Mouse (Mus musculus) c-Kit-negative CD71-positive TER-119-positive erythroid progenitor cells, embryonic 14.5 days (primary cell): ENCODE measurements around the gene Ank2.

Source experiments
- DNase-seq: peaks from one replicate; pipeline ENCODE4 v3.0.0-alpha.2; 2013; ENCODE audit warnings: low read depth, low spot score

The Ank2 gene

DNA sequence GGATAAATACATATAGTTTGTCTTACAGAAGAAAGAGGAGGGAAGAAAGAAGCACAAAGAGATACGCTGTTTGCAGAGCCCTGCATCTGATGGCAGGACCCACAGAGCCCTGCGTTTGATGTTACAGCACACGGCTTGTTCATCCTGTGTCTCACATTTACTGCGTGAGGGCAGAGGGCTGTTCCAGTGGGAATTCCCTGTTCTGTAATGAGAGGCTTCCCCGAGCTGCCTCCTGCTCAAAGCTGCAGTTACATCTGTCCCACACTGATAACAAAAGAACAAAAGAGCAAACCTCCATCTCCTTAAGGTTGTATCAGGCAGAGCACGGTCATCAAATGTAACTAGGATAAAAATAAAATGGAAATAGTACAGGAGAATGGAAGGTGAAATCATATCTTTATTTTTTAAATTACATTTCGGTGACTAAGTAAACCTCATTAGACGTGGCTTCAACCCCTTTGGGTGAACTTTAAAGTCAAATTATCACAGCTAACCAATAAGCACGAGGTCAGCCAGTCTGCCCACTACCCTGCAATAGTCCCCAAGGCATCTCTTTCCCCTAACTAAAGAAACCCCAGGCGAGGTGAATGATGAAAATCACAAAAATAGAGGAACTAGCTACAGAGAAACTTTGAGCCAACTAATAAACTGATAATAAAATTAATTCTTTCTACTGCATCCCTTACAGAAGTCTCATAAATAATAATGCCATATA is 255.1 kb downstream of the Ank2 start:
- no peak for DNase-seq

DNA sequence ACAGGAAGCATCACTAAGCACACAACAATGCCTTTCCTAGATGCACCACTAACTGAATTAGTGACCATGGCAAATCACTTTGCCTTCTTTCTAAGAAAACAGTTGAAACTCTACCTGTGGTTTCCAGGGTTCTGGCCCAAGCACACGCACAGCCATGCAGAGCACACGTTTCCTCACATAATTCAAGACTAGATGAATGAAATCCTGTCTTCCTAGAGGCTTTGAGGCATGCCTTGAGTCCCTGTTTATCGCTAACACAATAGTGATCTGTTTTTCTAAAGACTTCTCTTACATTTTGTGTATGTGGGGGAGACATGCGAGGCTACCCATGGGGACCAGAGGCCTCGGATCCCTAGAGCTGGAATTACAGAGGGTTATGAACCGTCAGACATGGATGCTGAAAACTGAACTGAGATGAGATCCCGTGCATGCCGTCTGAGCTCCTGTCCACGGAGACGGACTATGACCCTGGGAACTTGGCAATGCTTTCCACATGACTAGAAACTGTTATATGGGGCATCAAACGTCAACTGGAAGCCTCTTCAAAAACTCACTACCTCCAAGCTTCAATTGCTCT is 256.8 kb downstream of the Ank2 start:
- DNase-seq: no peak

DNA sequence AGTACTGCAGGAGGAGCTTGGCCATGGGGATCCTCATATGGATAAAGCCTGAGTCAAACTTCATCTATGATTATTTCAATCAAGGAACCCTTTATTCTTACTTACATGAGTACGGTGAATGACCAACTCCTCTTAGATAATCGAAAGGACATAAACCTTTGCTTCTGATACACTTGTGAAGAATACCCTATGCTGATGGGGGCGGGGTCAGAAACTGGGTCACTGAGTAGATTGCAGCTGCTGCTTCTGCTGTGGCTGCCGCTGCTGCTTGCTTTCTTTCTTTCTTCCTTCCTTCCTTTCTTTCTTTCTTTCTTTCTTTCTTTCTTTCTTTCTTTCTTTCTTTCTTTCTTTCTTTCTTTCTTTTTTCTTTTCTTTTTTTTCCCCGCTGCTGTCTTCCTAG is 263.9 kb downstream of the Ank2 start:
- no peak for DNase-seq

DNA sequence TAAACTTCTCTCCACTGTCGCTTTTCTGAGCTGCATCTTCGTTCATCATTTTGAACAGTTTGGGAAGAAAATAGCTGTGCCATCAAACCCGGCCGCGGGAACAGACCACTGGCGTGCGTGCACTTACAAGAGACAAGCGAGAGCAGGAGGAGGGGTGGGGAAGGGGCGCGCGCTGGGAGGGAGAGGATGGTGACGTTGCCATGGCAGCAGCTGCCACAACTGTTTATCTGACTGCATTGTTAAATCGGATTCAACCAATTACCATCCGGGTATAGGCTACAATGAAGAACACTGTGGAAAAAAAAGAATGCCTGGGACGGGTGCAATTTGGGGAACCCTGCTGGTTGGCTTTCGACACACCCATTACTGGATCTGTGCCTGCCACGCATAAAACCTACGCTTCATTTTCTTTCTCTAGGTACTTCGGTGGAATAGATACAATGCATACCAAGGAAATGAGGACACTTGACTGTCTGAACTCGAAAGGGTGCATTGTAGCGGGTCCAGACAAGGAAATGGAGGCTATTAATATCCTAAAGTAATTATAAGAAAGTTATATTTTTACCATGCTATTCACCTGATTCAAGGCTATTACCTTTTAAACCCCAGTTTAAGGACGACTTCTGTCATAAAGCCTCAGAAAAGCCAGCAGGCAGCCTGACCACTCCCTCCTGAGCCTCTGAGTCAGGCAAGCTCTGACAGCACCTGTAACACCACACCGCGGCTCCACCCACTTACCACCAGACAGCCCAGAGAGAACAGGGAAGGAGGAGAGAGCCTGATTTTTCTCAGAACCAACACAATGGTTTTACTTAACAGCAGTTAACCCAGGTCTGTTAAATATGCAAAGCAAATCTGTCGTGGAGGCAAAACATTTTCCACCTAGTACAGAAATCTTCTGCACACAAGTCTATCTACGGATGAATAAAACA is 273.1 kb downstream of the Ank2 start:
- DNase-seq: no peak

DNA sequence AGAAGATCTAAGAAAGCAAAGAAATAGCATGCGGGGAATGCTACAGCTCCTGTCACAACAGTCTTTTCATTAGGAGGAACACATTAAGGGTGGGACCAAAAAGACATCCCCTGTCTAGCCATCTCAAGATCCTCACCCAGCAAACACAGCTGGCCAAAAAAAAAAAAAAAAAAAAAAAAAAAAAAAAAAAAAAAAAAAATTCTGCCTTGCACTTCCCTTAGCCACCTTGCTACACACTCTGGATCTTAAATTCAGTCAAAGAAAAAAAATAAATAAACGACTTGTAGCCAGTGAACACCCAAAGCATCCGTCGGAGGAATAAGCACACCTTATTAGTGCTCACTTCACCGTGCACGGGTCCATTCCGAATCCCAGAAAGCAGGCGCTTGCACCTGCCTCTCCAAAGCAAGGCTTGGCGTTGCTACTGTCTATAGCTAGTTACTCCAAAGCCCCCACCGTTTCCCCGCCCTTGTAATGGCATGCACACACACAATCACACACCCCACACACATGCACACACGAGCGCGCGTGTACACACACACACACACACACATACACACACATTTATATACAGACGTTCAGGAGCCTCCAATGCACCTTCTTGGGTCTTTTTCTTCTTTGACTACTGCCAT is 273.9 kb downstream of the Ank2 start:
- DNase-seq: no peak

DNA sequence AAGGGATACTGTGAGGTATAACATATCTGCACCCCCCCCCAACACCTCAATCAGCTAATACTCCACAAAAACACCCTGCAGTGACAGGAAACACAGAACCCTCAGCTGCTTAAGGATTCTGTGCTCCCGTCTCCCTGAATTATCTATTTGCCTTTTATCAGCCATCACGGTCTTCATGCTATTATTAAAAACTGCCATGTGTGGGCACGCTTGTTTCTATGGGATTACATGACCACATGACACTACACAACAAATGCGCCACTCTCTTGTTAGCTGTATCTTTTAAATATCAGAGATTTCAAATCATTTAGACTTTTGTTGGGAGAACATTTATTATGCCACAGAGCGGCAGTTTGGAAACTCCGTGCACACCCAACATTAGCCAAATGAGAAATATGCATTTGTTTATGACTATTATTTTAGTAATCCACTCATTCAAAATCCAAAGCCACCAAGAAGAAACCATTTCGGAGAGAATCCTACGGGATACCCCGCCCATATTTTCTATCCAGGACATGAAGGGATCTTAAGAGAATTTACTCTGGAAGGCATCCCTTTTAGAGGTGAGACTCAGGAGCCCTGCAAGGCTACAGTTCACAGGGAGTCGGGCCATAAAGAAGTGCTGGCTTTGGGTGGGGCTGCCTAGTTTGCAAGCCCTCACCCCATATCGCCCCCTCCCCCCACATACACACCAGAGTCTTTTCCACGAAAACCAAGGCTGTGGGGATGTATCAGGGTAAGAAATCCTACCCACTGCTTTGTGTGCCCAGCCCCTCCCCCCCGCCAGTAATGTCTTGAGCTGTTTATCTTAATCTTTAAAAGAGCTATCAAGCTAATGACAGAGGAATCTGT is 274.6 kb downstream of the Ank2 start:
- no peak for DNase-seq

DNA sequence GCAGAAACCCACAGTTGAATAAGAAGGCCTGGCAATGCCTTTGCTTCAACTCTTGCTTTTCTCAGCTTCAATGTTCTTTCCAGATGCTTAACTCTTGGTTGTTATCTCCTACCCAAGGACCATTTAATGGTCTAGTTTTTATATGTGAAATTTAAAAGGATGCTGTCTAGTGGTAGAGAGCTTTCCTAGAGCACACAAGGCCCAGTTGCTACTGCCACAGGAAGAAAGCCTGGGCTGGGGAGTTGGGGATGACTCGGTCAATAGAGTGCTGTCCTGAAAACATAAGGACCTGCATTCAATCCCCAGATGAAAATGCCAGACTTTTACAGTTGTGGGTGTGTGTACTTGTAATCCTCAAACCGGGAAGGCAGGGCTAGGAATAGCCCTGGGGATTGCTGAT is 277.1 kb downstream of the Ank2 start:
- DNase-seq: no peak

DNA sequence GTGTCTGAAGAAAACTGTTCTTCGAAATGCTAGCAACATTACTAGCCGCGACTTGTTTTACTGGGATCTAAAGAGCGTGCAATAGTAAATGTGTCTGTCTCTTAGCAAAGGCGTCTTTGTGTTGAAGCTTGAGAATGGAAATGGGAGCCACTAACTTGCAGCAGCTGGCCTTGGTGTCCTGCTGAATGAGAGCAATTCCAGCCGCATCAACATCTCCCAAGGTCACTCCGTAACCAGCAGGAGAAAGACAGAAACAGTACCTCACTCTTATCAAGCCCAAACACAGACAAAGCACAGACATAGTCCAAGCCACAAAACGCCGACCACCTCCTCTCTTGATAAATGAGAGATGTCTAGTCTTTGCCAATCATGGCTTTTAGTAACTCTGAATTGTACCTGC is 278.3 kb downstream of the Ank2 start:
- DNase-seq: no peak

DNA sequence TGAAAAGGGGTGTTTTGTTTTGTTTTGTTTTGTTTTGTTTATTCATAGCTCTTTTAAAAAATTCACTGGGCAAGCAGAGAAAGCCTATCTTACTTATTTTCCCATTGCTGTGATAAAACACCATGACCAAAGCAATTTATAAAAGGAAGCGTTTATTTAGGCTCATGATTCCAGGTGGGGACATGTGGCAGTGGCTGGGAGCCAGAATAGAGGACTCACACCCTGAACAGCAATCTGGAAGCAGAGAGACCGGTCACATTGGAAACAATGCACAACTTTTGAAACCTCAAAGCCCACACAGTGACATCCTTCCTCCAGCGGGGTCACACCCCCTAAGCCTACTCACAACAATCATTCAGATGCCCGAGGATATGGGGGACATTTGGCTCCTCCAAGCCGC is 285.6 kb downstream of the Ank2 start:
- DNase-seq: no peak

DNA sequence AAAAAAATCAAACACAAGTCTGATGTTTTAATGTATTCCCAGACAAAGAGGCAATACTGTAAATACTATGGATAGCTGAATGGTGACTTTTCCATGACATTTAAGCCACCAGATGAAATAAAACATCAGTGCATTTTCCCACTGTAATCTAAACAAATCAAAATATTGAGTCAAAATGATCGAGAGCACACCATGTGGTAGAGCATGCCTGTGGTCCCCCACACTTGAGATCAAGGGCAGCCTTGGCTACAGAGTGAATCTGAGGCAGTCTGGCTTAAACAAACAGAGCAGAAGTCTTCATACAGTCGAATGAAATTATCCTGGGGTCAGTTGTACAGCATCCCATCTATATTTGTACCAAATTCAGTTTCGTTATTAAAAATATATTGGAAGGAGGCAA is 288.0 kb downstream of the Ank2 start:
- no peak for DNase-seq

DNA sequence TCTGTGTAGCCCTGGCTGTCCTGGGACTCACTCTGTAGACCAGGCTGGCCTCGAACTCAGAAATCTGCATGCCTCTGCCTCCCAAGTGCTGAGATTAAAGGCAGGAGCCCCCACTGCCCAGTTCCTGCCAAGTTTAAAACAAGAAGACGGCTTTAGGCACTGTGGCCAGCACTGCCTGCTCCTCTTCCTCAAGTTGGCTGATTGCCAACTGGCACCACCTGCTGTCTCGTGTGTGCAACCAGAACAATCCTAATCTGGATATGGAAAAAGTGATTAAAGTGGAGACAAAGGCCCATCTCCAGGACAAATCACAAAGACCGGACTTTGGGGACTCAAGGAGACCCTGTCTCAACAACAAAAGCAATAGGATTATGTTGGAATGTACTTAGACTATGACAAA is 288.6 kb downstream of the Ank2 start:
- DNase-seq: no peak

DNA sequence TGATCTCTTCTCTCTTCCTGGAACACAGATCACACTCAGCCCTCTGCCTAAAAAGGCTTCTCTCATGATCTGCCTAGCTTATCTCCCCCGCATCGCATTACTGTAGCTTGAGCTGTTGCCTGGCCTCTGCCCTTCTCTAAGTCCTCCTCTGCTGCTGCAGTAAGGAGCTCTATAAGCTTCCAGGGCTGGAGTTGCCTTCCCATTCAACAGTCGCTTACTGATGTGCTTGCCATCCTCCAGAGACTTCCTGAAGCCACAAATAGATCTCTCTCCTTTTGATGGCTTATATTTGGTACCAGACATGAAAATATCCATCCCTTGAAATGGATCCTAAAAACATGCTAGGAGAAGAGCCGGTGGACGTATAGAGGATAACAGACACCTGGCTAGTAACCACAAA is 290.3 kb downstream of the Ank2 start:
- DNase-seq: no peak

DNA sequence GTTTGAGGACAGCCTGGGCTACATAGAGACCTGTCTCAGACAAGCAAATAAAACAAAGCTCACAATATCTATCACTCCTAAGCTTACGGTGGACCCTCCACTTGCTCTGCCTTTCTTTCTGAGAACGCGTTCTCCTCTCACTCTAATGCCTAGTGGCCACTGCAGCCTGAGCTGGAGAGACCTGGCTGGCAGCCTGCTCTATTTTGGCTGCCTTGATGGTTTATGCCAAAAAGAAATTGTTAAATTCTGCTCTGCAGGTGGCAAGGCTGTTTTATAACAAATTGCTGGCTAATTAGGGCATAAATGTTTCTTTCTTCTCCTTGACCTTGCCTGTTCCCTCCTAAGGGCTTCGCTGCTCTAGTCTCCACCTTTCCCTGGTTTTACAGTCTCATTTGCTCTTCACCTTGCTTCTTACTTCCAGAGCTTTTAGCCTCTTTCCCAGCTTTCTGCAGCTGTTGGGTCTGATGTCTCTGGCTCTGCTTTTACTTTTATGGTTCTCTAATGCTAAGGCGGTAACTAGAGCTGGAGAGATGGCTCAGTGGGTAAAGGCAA is 293.2 kb downstream of the Ank2 start:
- no peak for DNase-seq

DNA sequence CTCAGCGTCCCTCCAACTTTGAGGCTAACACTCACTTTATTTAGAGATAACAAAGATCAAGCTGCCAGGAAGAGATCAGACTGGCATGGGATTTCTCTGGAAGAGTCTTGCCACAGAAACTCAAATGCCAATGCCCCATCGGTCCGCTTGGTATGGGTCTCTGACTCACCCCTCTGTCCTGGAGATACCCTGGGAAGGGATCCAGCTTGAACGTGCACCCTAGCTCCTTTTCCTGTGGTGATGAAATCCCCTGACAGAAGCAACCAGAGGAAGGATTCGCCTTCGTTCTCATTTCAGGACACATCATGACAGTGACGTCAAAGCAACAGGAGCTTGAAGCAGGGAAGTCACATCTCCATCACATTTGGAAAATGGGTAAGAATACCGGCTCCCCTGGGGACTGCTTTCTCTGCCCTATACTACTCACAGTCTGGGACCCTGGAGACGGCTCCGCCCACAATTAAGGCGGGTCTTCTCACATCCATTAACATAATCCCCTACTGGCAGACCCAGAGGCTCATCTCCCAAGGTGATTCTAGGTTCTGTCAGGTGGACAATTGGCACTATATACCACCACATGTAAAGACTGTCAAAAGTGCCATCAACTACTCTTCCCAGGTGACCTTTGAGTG is 296.6 kb downstream of the Ank2 start:
- no peak for DNase-seq

DNA sequence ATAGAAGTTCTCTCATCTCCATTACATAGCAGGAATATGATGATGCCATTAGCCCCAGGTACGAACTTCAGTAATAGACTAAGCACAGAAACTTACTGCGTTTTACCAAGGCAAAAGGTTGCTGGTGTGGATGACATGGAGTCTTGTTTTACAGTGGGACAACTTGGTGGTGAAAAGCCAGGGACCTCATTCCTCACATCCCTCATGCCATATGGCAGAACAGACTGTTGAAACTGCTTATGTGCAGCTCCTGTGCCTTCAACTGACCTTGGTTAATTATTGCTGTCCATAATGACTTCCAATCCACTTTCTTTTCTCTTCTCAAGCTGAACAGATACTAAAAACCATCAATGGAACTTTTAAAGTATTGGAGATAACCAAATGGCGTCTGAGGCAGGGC is 298.4 kb downstream of the Ank2 start:
- no peak for DNase-seq

DNA sequence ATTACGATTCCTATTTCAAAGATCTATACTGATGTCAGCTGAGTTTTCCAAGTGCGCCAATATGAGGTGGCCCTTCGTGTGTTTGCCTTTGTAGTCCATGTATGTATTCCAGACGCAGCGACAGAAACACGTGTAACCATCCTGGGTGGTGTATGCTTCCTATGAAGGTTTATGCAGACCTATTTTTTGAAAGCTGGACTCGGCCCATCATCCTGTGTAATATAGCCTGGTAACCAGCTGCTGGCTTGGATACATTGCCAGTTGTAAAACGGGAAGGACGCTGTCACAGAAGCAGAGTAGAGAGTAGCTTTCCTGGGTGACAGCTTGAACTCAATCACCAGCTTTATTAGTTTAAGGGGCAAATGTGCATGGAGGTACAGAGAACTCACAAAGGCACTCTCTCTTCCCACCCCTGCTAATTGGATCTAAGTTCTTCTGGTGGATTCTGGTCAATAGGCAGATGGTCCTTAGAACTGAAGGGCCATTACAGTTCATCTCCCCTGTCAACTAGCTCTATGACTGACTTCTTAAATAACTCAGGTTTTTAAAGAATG is 300.0 kb downstream of the Ank2 start:
- DNase-seq: no peak

DNA sequence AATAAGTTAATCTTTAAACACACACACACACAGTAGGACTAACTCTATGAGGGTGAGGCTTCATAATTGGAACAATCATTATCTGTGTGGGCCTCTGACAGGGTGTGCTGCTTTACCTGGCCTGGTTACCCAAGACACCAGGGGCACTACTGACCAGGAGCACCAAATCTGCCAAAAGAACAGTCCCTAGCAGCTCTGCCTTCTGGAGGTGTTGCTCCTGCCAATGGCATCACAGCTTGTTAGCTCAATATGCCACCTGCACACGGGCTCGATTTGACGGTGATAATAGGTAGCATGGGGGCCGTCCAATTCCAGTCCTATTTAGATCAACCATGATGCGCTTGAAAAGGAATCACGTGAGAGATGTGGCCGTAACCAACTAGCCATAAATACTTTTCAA is 300.5 kb downstream of the Ank2 start:
- no peak for DNase-seq

DNA sequence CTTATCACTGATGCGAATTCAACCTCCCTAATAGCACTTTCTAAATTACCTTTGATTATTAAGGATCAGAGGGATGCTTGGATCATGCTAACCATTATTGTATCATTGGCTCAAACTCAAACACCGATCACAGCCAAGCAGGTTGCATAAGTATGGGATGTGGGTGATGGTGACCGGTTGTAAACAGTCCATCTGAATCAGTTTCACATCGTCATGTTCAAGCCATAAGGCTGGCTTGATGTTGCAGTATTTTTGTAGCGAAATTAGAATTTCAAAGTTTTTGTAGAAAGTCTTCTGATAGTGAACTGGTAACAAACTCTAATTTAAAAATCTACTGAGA is 310.4 kb downstream of the Ank2 start:
- no peak for DNase-seq

DNA sequence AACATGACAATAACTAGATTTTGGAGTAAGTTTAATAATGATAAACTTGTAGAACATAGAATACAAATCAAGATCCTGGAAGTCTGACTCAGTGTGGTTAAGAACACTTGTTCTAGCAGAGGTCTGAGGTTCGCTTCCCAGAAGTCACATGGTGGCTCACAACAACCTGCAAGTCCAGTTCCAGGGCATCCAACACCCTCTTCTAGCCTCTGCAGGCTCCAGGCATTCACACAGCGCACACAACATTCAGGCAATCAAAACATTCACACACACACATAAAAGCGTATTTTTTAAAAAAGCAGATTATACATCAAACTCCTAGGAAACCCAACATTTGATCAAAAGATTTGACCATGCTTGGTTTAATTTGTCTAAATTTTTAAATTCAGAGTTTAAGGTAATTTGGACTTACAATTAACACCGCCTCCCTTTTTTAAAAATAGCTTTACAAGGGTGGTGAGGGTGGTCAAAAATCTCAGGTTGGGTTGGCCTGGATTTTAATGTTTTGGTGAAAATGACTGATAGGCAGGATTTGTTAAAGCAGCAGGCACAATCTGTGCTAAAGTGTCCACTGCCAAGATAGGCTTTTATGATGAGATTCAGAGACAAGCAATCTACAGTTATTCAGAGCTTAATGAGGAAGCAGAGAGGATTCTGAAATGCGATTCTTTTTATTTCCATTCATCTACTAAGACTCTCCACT is 310.9 kb downstream of the Ank2 start:
- DNase-seq: no peak

DNA sequence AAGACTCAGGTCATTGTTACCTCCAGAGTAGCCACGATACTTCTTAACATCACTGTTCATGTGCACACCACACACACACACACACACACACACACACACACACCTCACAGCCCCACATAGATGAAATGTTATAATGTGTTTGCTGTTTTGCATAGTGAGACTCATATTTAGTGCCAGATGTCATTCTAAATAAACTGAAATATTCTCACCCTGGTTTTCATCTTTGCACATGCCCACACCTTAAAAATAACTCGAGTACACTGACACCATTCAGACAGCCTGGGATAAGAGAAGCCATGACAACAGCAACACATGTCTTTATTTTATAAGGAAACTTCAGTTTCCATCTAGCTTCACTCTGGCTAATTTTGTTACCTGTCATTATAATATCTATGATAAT is 312.1 kb downstream of the Ank2 start:
- DNase-seq: no peak
